Mouse (Mus musculus) mature B cell (primary cell): ENCODE measurements around the gene Mall.

Experiments
- in situ Hi-C: fragments of 300-500 bp; cut with MboI; formaldehyde crosslinking; loops from 2 replicates; pipeline ENCODE4 v1.14.3; 2019

Gene Mall

GRCm38 (mm10) chr2:127729671-127730070 is at the start of gene Mall:
Mall (minus strand) TSS chr2:127729932.
- in situ Hi-C loops: no loop called here

- in situ Hi-C loops: no loop called here
Measured at GRCm38 (mm10) chr2:127778451-127778850, 48.7 kb upstream of the Mall start.

- in situ Hi-C loops: no loop called here
Measured at GRCm38 (mm10) chr2:127775013-127775412, 45.3 kb upstream of the Mall start.

- in situ Hi-C loops: no loop called here
Measured at GRCm38 (mm10) chr2:127774578-127774941, 44.8 kb upstream of the Mall start.

GRCm38 (mm10) chr2:127773938-127774577 is 44.3 kb upstream of the Mall start:
- in situ Hi-C loops: no loop called here

GRCm38 (mm10) chr2:127761587-127761986 is 31.9 kb upstream of the Mall start:
- in situ Hi-C loops: no loop called here

GRCm38 (mm10) chr2:127760429-127761000 is 30.8 kb upstream of the Mall start:
- in situ Hi-C loops: no loop called here

- in situ Hi-C loops: no loop called here
Measured at GRCm38 (mm10) chr2:127760014-127760413, 30.3 kb upstream of the Mall start.

- in situ Hi-C loops: no loop called here
Measured at GRCm38 (mm10) chr2:127759157-127759880, 29.6 kb upstream of the Mall start.

GRCm38 (mm10) chr2:127757171-127757570 is 27.4 kb upstream of the Mall start:
- in situ Hi-C loops: no loop called here

GRCm38 (mm10) chr2:127754113-127754512 is 24.4 kb upstream of the Mall start:
- in situ Hi-C loops: no loop called here

GRCm38 (mm10) chr2:127751849-127752610 is 22.3 kb upstream of the Mall start:
- in situ Hi-C loops: no loop called here

- in situ Hi-C loops: no loop called here
Measured at GRCm38 (mm10) chr2:127749376-127749775, 19.6 kb upstream of the Mall start.

GRCm38 (mm10) chr2:127748316-127748715 is 18.6 kb upstream of the Mall start:
- in situ Hi-C loops: no loop called here

- in situ Hi-C loops: no loop called here
Measured at GRCm38 (mm10) chr2:127742637-127743036, 12.9 kb upstream of the Mall start.

- in situ Hi-C loops: no loop called here
Measured at GRCm38 (mm10) chr2:127740756-127741519, 11.2 kb upstream of the Mall start.

- in situ Hi-C loops: no loop called here
Measured at GRCm38 (mm10) chr2:127737885-127738284, 8.2 kb upstream of the Mall start.

GRCm38 (mm10) chr2:127736631-127737209 is 7.0 kb upstream of the Mall start:
- in situ Hi-C loops: no loop called here

GRCm38 (mm10) chr2:127735512-127736145 is 5.9 kb upstream of the Mall start:
- in situ Hi-C loops: no loop called here

GRCm38 (mm10) chr2:127734889-127735288 is 5.2 kb upstream of the Mall start:
- in situ Hi-C loops: no loop called here
